Mouse (Mus musculus) left cerebral cortex, adult 2 months (tissue): ENCODE data around the gene Snu13. TPM values are rescaled to one million over a fixed set of nuclear protein-coding genes. Genes with fewer than 3 reads are reported as not detected.

Experiments used
- DNase-seq, 2 experiments: peaks; one replicate each; pipeline ENCODE4 v3.0.0; 2021 to 2022; ENCODE audit warnings: low spot score in 2 of 2, mixed read lengths in 1 of 2; ENCODE audit errors: extremely low spot score in 1 of 2
- H3K27ac ChIP-seq: fragments of 200-600 bp; 2 replicates; pipeline ENCODE4 v1.8.1; 2022
- H3K4me3 ChIP-seq: fragments of 200-600 bp; 2 replicates; pipeline ENCODE4 v1.8.1; 2022
- CTCF ChIP-seq: fragments of 200-600 bp; IDR thresholded peaks from 2 replicates; pipeline ENCODE4 v1.8.1; 2022; ENCODE audit warnings: antibody characterized with exemption, mild to moderate bottlenecking, moderate library complexity
- intact Hi-C: fragments of 180-260 bp; cut with DNase I; formaldehyde crosslinking; loops from one replicate; pipeline ENCODE4 v1.15.1; 2025
- total RNA-seq, 2 experiments: library from RNA; stranded (reverse); gene quantifications; 2 replicates each; pipeline ENCODE4 v1.2.3; 2021

Snu13 gene
- total RNA-seq, 2 experiments from 2014 or later = 110 to 113 TPM

DNA sequence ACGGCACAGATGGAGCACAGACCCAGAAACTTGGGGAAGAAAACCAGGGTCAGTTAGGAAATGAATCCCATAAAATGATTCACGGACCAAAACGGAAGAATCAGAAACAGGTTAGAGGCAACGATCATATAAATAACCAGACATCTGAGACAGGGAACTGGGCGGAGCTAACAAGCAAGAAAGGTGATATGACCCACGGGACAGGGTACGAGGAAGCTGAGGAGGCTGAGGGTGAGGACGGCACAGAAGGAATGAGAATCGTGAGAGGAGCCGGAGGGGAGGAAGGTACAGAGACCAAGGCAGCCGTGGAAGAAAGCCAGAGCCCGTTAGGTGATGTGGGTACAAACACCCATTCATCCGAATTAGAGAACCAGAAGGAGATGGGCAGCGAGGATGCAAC, 16.5 kb upstream of the Snu13 start:
- no peak for TF ChIP-seq CTCF
- Histone ChIP-seq H3K4me3 (no peak overlapping the region), H3K27ac (no peak overlapping the region)
- no peak for DNase-seq
- intact Hi-C loops = loop anchor here (2.0 kb wide), 1 partner anchor 101 kb away; no protein-coding TSS in a partner anchor

DNA sequence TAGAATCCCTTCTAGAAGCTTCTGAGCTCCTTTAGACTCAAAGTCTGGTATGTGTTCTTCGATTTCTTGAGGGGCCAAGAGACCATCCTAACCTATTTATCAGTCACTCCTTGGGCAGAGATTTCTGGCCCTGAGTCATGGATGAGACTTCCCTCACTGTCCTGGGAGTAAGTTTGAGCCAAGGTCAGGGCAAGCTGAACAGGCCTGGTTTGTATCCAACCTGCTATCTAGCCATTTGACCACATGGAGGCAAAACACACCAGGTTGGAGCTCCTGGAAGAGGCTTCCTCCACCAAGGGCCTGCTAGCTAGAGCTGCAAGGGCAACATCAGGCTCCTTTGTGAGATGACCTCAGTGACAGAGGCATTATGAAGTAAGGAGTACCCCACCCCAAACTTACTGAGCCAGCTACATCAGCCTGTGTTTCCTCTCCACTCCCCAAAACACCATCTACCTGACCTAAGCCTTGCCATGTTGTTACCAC, 11.4 kb upstream of the Snu13 start, which contains the start of gene 4930407I10Rik:
Gene 4930407I10Rik (plus strand): TSS at position 433 of the 483 bp plus-strand sequence.
- TF ChIP-seq CTCF = no peak
- Histone ChIP-seq H3K27ac (no peak within 1 kb of the TSS), H3K4me3 (no peak within 1 kb of the TSS)
- no peak for DNase-seq
- intact Hi-C loops = no loop called here

DNA sequence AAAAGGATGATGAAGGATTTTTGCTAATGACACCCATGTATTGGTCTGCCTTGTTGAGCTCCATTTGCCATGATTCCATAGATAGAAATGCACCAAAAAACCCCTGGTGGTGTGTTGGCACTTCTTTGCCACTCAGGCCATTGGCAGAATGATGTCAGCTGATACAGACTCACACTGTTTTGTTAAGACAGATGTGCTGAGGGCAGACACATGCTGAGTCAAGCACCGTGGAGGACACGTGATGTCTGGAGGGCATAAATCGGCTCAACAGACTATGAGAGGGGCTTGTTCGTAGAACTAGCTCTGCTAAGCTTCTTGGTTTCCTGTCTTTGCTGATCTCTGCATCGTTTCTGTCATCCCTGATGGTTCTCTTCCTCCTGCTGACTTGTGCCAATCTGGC, 5.1 kb upstream of the Snu13 start:
- TF ChIP-seq CTCF = no peak
- Histone ChIP-seq H3K4me3 (no peak overlapping the region), H3K27ac (no peak overlapping the region)
- DNase-seq = no peak
- intact Hi-C loops = no loop called here

DNA sequence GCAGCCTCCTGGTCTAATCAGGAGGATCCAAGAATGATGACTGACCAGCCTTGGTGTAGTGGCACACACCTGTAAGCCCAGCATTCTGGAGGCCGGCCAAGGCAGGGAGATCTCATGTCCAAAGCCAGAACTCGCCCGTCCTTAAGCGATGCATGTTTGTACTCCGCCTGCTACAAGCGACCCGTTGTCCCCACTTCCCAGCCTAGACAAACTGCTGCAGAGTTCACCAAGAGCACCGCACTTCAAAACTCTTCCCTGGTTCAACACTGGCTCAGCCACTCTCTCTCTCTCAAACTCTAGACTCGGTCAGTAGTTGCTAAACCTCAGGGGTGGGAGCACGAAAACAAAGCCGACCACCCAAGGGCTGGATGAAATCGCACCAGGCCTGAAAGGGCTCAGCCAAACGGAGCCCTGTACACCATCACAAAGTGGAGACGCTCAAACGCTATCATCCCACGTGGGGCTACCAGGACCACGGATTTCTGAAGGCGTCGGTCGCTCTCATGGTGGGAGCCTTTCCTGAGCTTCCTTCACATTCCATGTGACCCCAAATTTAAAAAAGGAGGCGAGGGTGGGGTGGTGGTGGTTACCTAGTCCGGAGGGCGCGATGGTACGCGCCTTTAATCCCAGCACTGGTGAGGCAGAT, 1.0 kb downstream of the Snu13 start:
- Histone ChIP-seq H3K4me3 (peak overlapping the region; percentile 96), H3K27ac (no peak overlapping the region)
- no peak for TF ChIP-seq CTCF
- no peak for DNase-seq
- intact Hi-C loops = loop anchor here (2.0 kb wide), 1 partner anchor 30 kb away; no protein-coding TSS in a partner anchor

DNA sequence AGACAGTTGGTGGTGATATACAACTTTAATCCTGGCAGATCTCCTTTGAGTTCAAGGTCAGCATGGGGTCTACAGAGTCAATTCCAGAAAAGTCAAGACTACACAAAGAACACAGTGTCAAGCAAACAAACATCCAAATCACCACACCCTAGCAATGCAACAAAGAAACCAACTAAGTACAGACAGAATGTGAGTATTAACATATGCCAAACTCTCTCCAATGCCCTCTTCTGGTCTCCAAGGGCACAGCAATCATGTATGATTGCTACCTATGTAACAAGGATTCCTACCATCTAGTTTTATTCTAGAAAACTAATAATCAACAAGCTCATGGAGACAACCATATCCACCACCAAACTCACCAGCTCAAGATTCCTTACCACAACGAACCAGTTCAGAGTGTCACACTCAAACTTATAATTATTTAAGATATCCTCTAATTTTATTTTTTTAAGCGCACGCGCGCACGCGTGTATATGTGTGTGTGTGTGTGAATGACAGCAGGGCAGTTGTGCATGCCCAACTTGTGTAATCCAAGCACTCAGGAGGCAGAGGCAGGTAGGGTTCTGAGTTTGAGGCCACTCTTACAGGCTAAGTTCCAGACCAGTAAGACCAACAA, 3.1 kb downstream of the Snu13 start:
- no peak overlapping the region for H3K27ac ChIP-seq
- peak; percentile 50 for TF ChIP-seq CTCF
- H3K4me3 ChIP-seq = no peak overlapping the region
- intact Hi-C loops = no loop called here
- no peak for DNase-seq

DNA sequence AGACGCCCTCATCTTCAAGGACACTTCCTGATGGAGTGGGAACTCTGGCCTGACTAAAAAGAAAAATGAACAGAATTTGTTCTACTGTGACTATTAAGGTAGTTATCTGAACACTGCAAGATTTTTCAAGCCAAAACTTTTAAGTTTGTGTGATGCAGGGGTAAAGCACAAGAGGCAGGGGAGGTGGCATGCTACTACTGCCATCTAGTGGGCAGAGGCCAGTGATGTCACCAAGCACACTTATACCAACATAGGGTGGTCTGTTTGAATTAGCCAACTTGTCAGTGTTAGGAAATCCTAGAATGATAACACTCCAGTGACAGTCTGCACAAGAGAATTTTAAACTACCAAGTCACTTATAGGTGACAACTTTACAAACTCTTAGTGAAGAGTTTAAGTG, 6.7 kb downstream of the Snu13 start:
- intact Hi-C loops = no loop called here
- no peak for DNase-seq

DNA sequence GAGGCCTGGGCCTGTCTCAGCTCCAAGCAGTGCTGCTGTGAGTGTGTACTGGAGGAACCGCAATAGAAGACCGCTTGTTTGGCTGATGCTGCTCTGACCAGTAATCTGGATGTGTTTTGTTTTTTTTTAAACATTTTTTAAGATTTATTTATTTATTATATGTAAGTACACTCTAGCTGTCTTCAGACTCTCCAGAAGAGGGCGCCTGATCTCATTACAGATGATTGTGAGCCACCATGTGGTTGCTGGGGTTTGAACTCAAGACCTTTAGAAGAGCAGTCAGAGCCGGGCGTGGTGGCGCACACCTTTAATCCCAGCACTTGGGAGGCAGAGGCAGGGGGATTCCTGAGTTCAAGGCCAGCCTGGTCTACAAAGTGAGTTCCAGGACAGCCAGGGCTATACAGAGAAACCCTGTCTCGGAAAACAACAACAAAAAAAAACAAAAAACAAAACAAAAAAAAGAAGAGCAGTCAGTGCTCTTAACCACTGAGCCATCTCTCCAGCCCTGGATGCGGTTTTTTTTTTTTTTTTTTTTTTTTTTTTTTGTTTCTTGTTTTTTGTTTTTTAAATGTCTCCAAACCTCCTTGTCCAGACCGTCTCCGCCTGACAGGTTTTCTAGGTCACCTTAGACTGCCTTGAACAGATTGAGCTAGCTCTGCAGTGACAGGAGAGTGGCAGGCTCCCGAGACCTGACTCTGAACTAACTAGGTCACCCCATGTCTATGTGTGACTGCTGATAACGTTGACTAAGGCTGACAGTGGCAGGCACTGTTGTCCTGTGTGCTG, 11.3 kb downstream of the Snu13 start:
- intact Hi-C loops = loop anchor here (5.0 kb wide), 1 partner anchor 79 kb away; no protein-coding TSS in a partner anchor

More for the DNA sequence above, 6.7 kb downstream of the Snu13 start:
- no peak overlapping the region for H3K27ac ChIP-seq
- no peak overlapping the region for H3K4me3 ChIP-seq
- peak; percentile 84 for TF ChIP-seq CTCF

DNA sequence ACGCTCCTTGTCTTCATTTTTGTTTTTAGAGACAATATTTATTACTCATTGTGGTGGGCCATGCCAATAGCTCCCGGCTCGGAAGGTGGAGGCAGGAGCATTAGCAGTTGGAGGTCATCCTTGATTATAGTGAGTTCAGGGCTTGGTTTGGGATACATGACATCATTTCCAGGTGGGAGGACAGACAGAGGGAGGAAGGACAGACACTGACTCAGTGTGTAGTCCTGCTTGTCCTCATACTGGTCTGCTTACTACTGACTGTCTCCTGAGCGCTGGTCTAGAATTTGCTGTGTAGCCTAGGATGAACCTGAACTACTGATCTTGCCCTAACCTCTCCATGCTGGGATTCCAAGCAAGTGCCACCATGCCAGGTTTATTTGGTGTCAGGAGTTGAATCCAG, 13.6 kb downstream of the Snu13 start, which contains the start of gene Desi1:
Gene Desi1 (minus strand): TSS at position 101 of the 400 bp plus-strand sequence.
- Histone ChIP-seq H3K27ac (no peak within 1 kb of the TSS), H3K4me3 (no peak within 1 kb of the TSS)
- DNase-seq = no peak
- no peak for TF ChIP-seq CTCF
- intact Hi-C loops = no loop called here

More for the DNA sequence above, 11.3 kb downstream of the Snu13 start:
- peak; percentile 59 for TF ChIP-seq CTCF
- Histone ChIP-seq H3K4me3 (no peak overlapping the region), H3K27ac (no peak overlapping the region)
- no peak for DNase-seq

DNA sequence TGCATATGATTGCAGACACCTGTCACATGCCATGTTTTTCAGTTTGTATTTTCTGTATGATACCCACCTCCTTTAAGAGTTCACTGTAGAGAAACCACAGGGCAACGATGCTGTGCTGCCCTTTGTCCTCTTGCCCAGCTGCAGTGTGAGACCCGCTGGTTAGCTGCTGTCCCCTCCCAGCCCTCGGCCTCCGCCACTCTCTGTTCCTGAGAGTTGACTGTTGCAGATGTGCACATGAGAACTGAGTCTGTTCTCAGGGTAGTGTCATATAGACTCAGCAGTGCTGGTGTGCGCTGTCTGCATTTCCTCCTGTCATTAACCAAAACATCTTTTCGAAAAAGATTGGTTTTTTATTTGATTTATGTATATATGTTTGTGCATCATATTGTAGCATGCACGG, 15.0 kb downstream of the Snu13 start:
- TF ChIP-seq CTCF = no peak
- intact Hi-C loops = no loop called here
- H3K4me3 ChIP-seq = no peak overlapping the region
- H3K27ac ChIP-seq = no peak overlapping the region
- DNase-seq = no peak

DNA sequence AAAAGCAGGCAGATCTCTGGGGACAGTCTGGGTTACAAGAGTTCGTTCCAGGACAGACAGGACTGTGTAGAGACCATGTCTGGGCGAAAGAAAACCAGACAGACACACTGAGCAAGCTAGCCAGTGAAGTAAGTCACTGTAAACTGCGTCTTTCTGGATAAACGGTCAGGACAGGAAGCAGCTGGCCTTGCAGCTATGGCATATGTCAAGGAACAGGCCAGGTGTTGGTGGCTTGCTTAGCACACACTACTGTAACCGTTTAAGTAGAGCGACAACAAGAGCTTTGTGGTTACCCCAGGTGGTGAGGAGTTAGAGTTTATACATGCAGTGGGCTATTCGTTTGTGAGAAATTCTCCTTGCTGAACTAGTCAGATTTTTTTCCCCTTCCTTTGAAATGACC, 19.7 kb downstream of the Snu13 start:
- no peak overlapping the region for H3K4me3 ChIP-seq
- no peak overlapping the region for H3K27ac ChIP-seq
- TF ChIP-seq CTCF = no peak
- DNase-seq = no peak
- intact Hi-C loops = no loop called here

DNA sequence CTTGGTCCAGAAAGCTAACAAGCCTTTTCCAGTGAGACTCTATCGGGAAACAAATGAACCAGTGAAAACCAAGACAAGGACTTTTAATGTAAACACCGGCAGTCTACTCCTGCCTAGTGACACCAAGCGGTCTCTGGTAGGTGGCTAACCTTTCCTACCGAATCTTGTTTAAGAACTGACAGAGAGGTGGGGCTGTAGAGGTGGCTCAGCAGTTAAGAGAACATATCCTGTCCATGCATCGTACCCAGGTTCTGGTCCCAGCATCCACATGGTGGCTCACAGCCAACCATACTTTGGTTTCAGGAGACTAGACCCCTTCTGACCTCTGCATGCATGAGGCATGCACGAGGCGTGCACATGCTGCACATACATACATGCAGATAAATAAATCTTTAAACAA, 20.1 kb downstream of the Snu13 start:
- Histone ChIP-seq H3K27ac (no peak overlapping the region), H3K4me3 (no peak overlapping the region)
- intact Hi-C loops = no loop called here
- DNase-seq = no peak
- no peak for TF ChIP-seq CTCF
